Mouse (Mus musculus) CD4-positive, CD25-positive, alpha-beta regulatory T cell (primary cell): ENCODE data around the gene Pdzd11. TPM values are rescaled to one million over a fixed set of nuclear protein-coding genes. Genes with fewer than 3 reads are reported as not detected.

Source experiments
- polyA plus RNA-seq: library from polyadenylated mRNA; unstranded; fragments of 100-300 nt; shearing (Covaris generic); gene quantifications from one replicate; pipeline ENCODE4 v1.2.1, GENCODE M21; 2017

The Pdzd11 gene
- polyA plus RNA-seq, result 47.5 TPM

GRCm38 (mm10) chrX:100625802-100626793 is at the start of gene Pdzd11:
Gene Pdzd11, minus strand, starts transcription at chrX:100626568.

GRCm38 (mm10) chrX:100625546-100625801 is 894 bp downstream of the Pdzd11 start, which contains the start of gene Kif4:
Gene Kif4, plus strand, starts transcription at chrX:100625737.

GRCm38 (mm10) chrX:100605314-100605713 is 21.1 kb downstream of the Pdzd11 start, which contains the start of gene Arr3:
Gene Arr3, plus strand, starts transcription at chrX:100605497.

GRCm38 (mm10) chrX:100594791-100595190 is 31.6 kb downstream of the Pdzd11 start, which contains the start of gene P2ry4:
Gene P2ry4, minus strand, starts transcription at chrX:100594869.

Other genes starting within 250 kb of the Pdzd11 start
- not detected for gene Otud6a, start 197.6 kb downstream of the Pdzd11 start, polyA plus RNA-seq
- gene Awat2, start 183.9 kb downstream of the Pdzd11 start, polyA plus RNA-seq, result 0.12 TPM
- 33.2 TPM for gene Igbp1, start 132.3 kb downstream of the Pdzd11 start, polyA plus RNA-seq
- 0.05 TPM for gene Dgat2l6, start 101.7 kb downstream of the Pdzd11 start, polyA plus RNA-seq
- not detected for gene Awat1, start 54.3 kb downstream of the Pdzd11 start, polyA plus RNA-seq
- gene P2ry4, start 31.7 kb downstream of the Pdzd11 start, polyA plus RNA-seq, result not detected
- gene Arr3, start 21.1 kb downstream of the Pdzd11 start, polyA plus RNA-seq, result not detected
- 0.77 TPM for gene Kif4, start 831 bp downstream of the Pdzd11 start, polyA plus RNA-seq
- gene Gdpd2, start 103.3 kb upstream of the Pdzd11 start, polyA plus RNA-seq, result not detected
- 13.1 TPM for gene Dlg3, start 141.2 kb upstream of the Pdzd11 start, polyA plus RNA-seq